Mouse (Mus musculus) myocyte (in vitro differentiated cells): ENCODE measurements around the gene Il9r.

Source experiments
- CEBPB ChIP-seq: IDR thresholded peaks from 2 replicates; pipeline ENCODE4 v1.6.1; 2011; ENCODE audit warnings: mild to moderate bottlenecking, moderate library complexity; ENCODE audit not compliant: poor library complexity, insufficient read depth, severe bottlenecking
- E2F4 ChIP-seq: IDR thresholded peaks from one replicate; pipeline ENCODE4 v1.6.1; 2011; ENCODE audit warnings: mild to moderate bottlenecking, control low read depth, moderate library complexity; ENCODE audit not compliant: insufficient read depth
- MYOD1 ChIP-seq, 3 experiments: IDR thresholded peaks; one replicate each; pipeline ENCODE4 v1.6.1; 2011; ENCODE audit warnings: control low read depth in 2 of 3, low read depth in 2 of 3, mild to moderate bottlenecking in 2 of 3, moderate library complexity in 1 of 3; ENCODE audit not compliant: insufficient read length in 2 of 3, control insufficient read depth in 1 of 3
- MYOG ChIP-seq, 3 experiments: IDR thresholded peaks; one replicate each; pipeline ENCODE4 v1.6.1; 2011; ENCODE audit warnings: control low read depth in 2 of 3, low read depth in 2 of 3, mild to moderate bottlenecking in 2 of 3; ENCODE audit not compliant: insufficient read length in 2 of 3, control insufficient read depth in 1 of 3, insufficient read depth in 1 of 3
- POLR2A ChIP-seq: IDR thresholded peaks from one replicate; pipeline ENCODE4 v1.6.1; 2011; ENCODE audit warnings: low read depth, mild to moderate bottlenecking, control low read depth, moderate library complexity; ENCODE audit not compliant: insufficient read length
- POLR2AphosphoS2 ChIP-seq: IDR thresholded peaks from one replicate; pipeline ENCODE4 v1.6.1; 2011; ENCODE audit warnings: low read depth, control low read depth; ENCODE audit not compliant: insufficient read length
- SRF ChIP-seq: IDR thresholded peaks from one replicate; pipeline ENCODE4 v1.6.1; 2011; ENCODE audit warnings: low read depth; ENCODE audit not compliant: control insufficient read depth, insufficient read length
- TCF12 ChIP-seq: IDR thresholded peaks from one replicate; pipeline ENCODE4 v1.6.1; 2011; ENCODE audit warnings: mild to moderate bottlenecking, control low read depth; ENCODE audit not compliant: poor library complexity, insufficient read depth, severe bottlenecking
- TCF3 ChIP-seq: IDR thresholded peaks from one replicate; pipeline ENCODE4 v1.6.1; 2011; ENCODE audit warnings: low read depth, control low read depth; ENCODE audit not compliant: insufficient read length
- USF1 ChIP-seq: IDR thresholded peaks from one replicate; pipeline ENCODE4 v1.6.1; 2011; ENCODE audit warnings: low read depth, mild to moderate bottlenecking, control low read depth, moderate library complexity

- no peak for TF ChIP-seq POLR2AphosphoS2
- TF ChIP-seq POLR2A = no peak
- no peak for TF ChIP-seq MYOG (IDR thresholded peaks at IDR 0.05; ENCODE audit: control insufficient read depth in 1 of 3, insufficient read depth in 1 of 3, insufficient read length in 2 of 3, low read depth in 2 of 3)
- TF ChIP-seq MYOD1 (IDR thresholded peaks at IDR 0.05; ENCODE audit: control insufficient read depth in 1 of 3, insufficient read length in 2 of 3, low read depth in 2 of 3) = no peak
- TF ChIP-seq E2F4 = no peak
- no peak for TF ChIP-seq TCF12
- TF ChIP-seq CEBPB = no peak
- TF ChIP-seq USF1 = no peak
- no peak for TF ChIP-seq TCF3
- no peak for TF ChIP-seq SRF
These were observed 34.9 kb upstream of the Il9r start for GRCm38 (mm10) chr11:32234816-32235485.
